Comparison of ENCODE assay signal across 9 mouse cellular contexts in genomic region chr11:80614418-80614817, GRCm38 (mm10).
DNase-seq lines count a peak whose midpoint lies in the region; ATAC-seq and TF ChIP-seq lines count a peak whose summit lies in the region.
"Had no signal": no experiment of that assay in that cellular context is flagged by ENCODE, and none has a peak within 500 bp of the region (broad histone marks: within the 10 kb centered on the region; RNA-seq: fewer than 3 reads in every experiment).

No protein-coding gene starts in this region.

- no peak overlapping the region for H3K27ac ChIP-seq in forebrain, embryonic 11.5 days (ENCODE audit: low read depth, low read length)
- no peak overlapping the region for H3K27ac ChIP-seq in forebrain, embryonic 10.5 days
- H3K27ac ChIP-seq in forebrain, embryonic 16.5 days (ENCODE audit: low read length): no peak overlapping the region

- H3K9ac ChIP-seq in forebrain, embryonic 11.5 days (ENCODE audit: low read length): no peak overlapping the region
- no peak overlapping the region for H3K9ac ChIP-seq in forebrain, embryonic 16.5 days (replicated peaks; ENCODE audit: low read depth, low read length)

- no peaks in the 10 kb centered on the region for H3K36me3 ChIP-seq in forebrain, embryonic 11.5 days (ENCODE audit: control insufficient read depth, insufficient read depth, low read length)
- no peaks in the 10 kb centered on the region for H3K36me3 ChIP-seq in forebrain, embryonic 10.5 days (replicated peaks)
- H3K36me3 ChIP-seq in forebrain, embryonic 16.5 days (ENCODE audit: control insufficient read depth, insufficient read depth): no peaks in the 10 kb centered on the region
- H3K36me3 ChIP-seq: G1E had no signal

- H3K4me2 ChIP-seq in forebrain, embryonic 11.5 days (ENCODE audit: low read depth, low read length, severe bottlenecking): no peak overlapping the region
- H3K4me2 ChIP-seq in forebrain, embryonic 16.5 days (ENCODE audit: low read length): no peak overlapping the region

- no peaks in the 10 kb centered on the region for H3K4me1 ChIP-seq in forebrain, embryonic 11.5 days (replicated peaks; ENCODE audit: control insufficient read depth, insufficient read depth, low read length)
- H3K4me1 ChIP-seq in forebrain, embryonic 10.5 days: 0 out of 2 replicates have a peak, but pooled peaks cover 7% of the 10 kb centered on the region
- 0 out of 2 replicates have a peak, but pooled peaks cover 3% of the 10 kb centered on the region for H3K4me1 ChIP-seq in forebrain, embryonic 16.5 days (replicated peaks; ENCODE audit: control insufficient read depth, insufficient read depth, low read length)

- H3K27me3 ChIP-seq in forebrain, embryonic 11.5 days (ENCODE audit: control insufficient read depth, insufficient read depth, low read length): peaks cover 16% of the 10 kb centered on the region
- H3K27me3 ChIP-seq in forebrain, embryonic 10.5 days (ENCODE audit: poor library complexity, severe bottlenecking): peaks cover 31% of the 10 kb centered on the region
- H3K27me3 ChIP-seq in forebrain, embryonic 16.5 days (replicated peaks; ENCODE audit: control insufficient read depth, insufficient read depth, low read length): no peaks in the 10 kb centered on the region

- peak; percentile 56 for DNase-seq in forebrain, embryonic 11.5 days (ENCODE audit: low spot score)
- no peak for DNase-seq in forebrain, embryonic 10.5 days (ENCODE audit: extremely low spot score, low spot score)
- DNase-seq in 3T3-L1 (ENCODE audit: low read depth, low spot score): peak; percentile 49
- peak; percentile 89 for DNase-seq in brain, embryonic 14.5 days (ENCODE audit: low read depth)
- DNase-seq in left cerebral cortex, postnatal 4 days: peak; percentile 67
- DNase-seq in right cerebral cortex, adult 18-20 months: peak; percentile 75
- DNase-seq in gastrocnemius, postnatal 36 days: no peak

- no peak for TF ChIP-seq POLR2A in brain, embryonic 14.5 days (IDR thresholded peaks at IDR 0.05; ENCODE audit: borderline replicate concordance, extremely low read depth, insufficient read depth, insufficient read length, poor library complexity, severe bottlenecking)

- intact Hi-C loops in left cerebral cortex, postnatal 4 days (cut with DNase I): no loop called here
- intact Hi-C loops in gastrocnemius, postnatal 36 days (cut with DNase I): no loop called here

- no peak for ATAC-seq in forebrain, embryonic 11.5 days (replicated peaks; ENCODE audit: low FRiP score)
- ATAC-seq in forebrain, embryonic 16.5 days: 0 out of 2 replicates have a peak, but pooled peaks have one; percentile 45

- peak; percentile 71; the same call in 1 of the 2 replicates for TF ChIP-seq CTCF in brain, embryonic 14.5 days (IDR thresholded peaks at IDR 0.05; ENCODE audit: borderline replicate concordance, extremely low read depth, insufficient read depth, insufficient read length)

- no peaks in the 10 kb centered on the region for H3K9me3 ChIP-seq in forebrain, embryonic 11.5 days (ENCODE audit: control insufficient read depth, low read length)
- H3K9me3 ChIP-seq in forebrain, embryonic 10.5 days: no peaks in the 10 kb centered on the region
- H3K9me3 ChIP-seq in forebrain, embryonic 16.5 days (ENCODE audit: control insufficient read depth, low read length): no peaks in the 10 kb centered on the region
- H3K9me3 ChIP-seq: G1E had no signal

- no peak overlapping the region for H3K4me3 ChIP-seq in forebrain, embryonic 11.5 days (ENCODE audit: low read depth, low read length)
- H3K4me3 ChIP-seq in forebrain, embryonic 10.5 days: no peak overlapping the region
- H3K4me3 ChIP-seq in forebrain, embryonic 16.5 days (replicated peaks; ENCODE audit: low read length): no peak overlapping the region

- WGBS in forebrain, embryonic 11.5 days: 43% methylated on average over 5 of the region's 5 CpGs
- WGBS in forebrain, embryonic 10.5 days: 43% methylated on average over 5 of the region's 5 CpGs
- 25% methylated on average over 5 of the region's 5 CpGs for whole genome bisulfite sequencing in forebrain, embryonic 16.5 days

Comparison
In these comparisons a context has a peak if more than half of its experiments do, and no peak if none do; other contexts are left out.
1. DNase-seq: peak in forebrain, embryonic 11.5 days (single experiment), 3T3-L1 (single experiment), brain, embryonic 14.5 days (single experiment), left cerebral cortex, postnatal 4 days (single experiment) and right cerebral cortex, adult 18-20 months (single experiment); none in forebrain, embryonic 10.5 days (single experiment) and gastrocnemius, postnatal 36 days (0 of 2).